Mouse (Mus musculus) small intestine, adult 2 months (tissue): ENCODE results near the gene Hax1.

Experiments
- CTCF ChIP-seq: fragments of 200-500 bp; IDR thresholded peaks from 2 replicates; pipeline ENCODE4 v1.5.1; 2012; ENCODE audit warnings: low read depth, mild to moderate bottlenecking, control low read depth, inconsistent platforms, low read length, moderate library complexity, mixed read lengths; ENCODE audit not compliant: insufficient replicate concordance, insufficient read length; ENCODE audit errors: extremely low read depth
- POLR2A ChIP-seq: fragments of 200-500 bp; IDR thresholded peaks from 2 replicates; pipeline ENCODE4 v1.6.1; 2012; ENCODE audit warnings: low read depth, mild to moderate bottlenecking, control low read depth, inconsistent platforms, low read length, moderate library complexity

- no peak for TF ChIP-seq CTCF
- TF ChIP-seq POLR2A, result no peak
These were observed 5.7 kb upstream of the Hax1 start for GRCm38 (mm10) chr3:90004091-90004796.
